Mouse (Mus musculus) limb, embryonic 13.5 days (tissue): ENCODE results near the gene Cldn3. TPM values are rescaled to one million over a fixed set of nuclear protein-coding genes. Genes with fewer than 3 reads are reported as not detected.

ENCODE experiments used
- ATAC-seq: fragments of 200-750 bp; cut with Nextera tagmentation; 2 replicates; pipeline ENCODE4 v1.8.0; 2017; ENCODE audit warnings: low read depth, moderate number of reproducible peaks, moderate TSS enrichment; ENCODE audit not compliant: low FRiP score
- H3K27ac ChIP-seq: fragments of 300-500 bp; sonication (generic); 2 replicates; pipeline ENCODE4 v1.5.1; 2015; ENCODE audit warnings: inconsistent platforms, mild to moderate bottlenecking, moderate library complexity
- H3K27me3 ChIP-seq: fragments of 300-500 bp; sonication (generic); 2 replicates; pipeline ENCODE4 v1.6.1; 2015; ENCODE audit warnings: mild to moderate bottlenecking, inconsistent platforms
- H3K36me3 ChIP-seq: fragments of 300-500 bp; sonication (generic); 2 replicates; pipeline ENCODE4 v1.6.1; 2015; ENCODE audit warnings: inconsistent platforms, mild to moderate bottlenecking, moderate library complexity
- H3K4me1 ChIP-seq: fragments of 300-500 bp; sonication (generic); 2 replicates; pipeline ENCODE4 v1.6.1; 2015; ENCODE audit warnings: inconsistent platforms
- H3K4me2 ChIP-seq: fragments of 300-500 bp; sonication (generic); replicated peaks from 2 replicates; pipeline ENCODE4 v1.6.1; 2015; ENCODE audit warnings: inconsistent platforms, mild to moderate bottlenecking, moderate library complexity
- H3K4me3 ChIP-seq: fragments of 300-500 bp; sonication (generic); 2 replicates; pipeline ENCODE4 v1.5.1; 2015; ENCODE audit warnings: moderate library complexity, mild to moderate bottlenecking, inconsistent platforms
- H3K9ac ChIP-seq: fragments of 300-500 bp; sonication (generic); 2 replicates; pipeline ENCODE4 v1.6.1; 2015; ENCODE audit warnings: mild to moderate bottlenecking, inconsistent platforms
- H3K9me3 ChIP-seq: fragments of 300-500 bp; sonication (generic); 2 replicates; pipeline ENCODE4 v1.6.1; 2016; ENCODE audit warnings: inconsistent platforms
- WGBS: fragments of 180-500 bp; shearing (Covaris S2); methylation state at CpG from one replicate; pipeline ENCODE4 v1.1.7; 2015; 5-methylcytosine and 5-hydroxymethylcytosine counted together
- polyA plus RNA-seq: library from polyadenylated mRNA; unstranded; fragments of >200 nt; fragmentation: Nextera tagmentation; extraction: Ambion mirVana; gene quantifications from 2 replicates; pipeline ENCODE4 v1.2.1, GENCODE M21; 2015

Cldn3 gene
- polyA plus RNA-seq, 1 experiment from 2014 or later = 8.1 TPM

GRCm38 (mm10) chr5:134989166-134989565, 3.2 kb downstream of the Cldn3 start:
- Histone ChIP-seq H3K9me3 (no peaks in the 10 kb centered on the region), H3K27me3 (peaks cover 65% of the 10 kb centered on the region), H3K27ac (no peak overlapping the region), H3K4me2 (no peak overlapping the region), H3K4me1 (peaks cover 20% of the 10 kb centered on the region), H3K4me3 (no peak overlapping the region), H3K9ac (no peak overlapping the region), H3K36me3 (no peaks in the 10 kb centered on the region)
- 49% methylated on average over 11 of the region's 11 CpGs for WGBS
- no peak for ATAC-seq

GRCm38 (mm10) chr5:134989741-134990140, 3.7 kb downstream of the Cldn3 start:
- Histone ChIP-seq H3K27ac (no peak overlapping the region), H3K9me3 (no peaks in the 10 kb centered on the region), H3K4me2 (no peak overlapping the region), H3K9ac (no peak overlapping the region), H3K36me3 (no peaks in the 10 kb centered on the region), H3K4me1 (peaks cover 20% of the 10 kb centered on the region), H3K4me3 (no peak overlapping the region), H3K27me3 (peaks cover 59% of the 10 kb centered on the region)
- WGBS = 49% methylated on average over 6 of the region's 6 CpGs
- no peak for ATAC-seq

GRCm38 (mm10) chr5:134992566-134992965, 6.6 kb downstream of the Cldn3 start:
- 86% methylated on average over 5 of the region's 5 CpGs for WGBS
- ATAC-seq = no peak
- peaks cover 1% of the 10 kb centered on the region for H3K4me1 ChIP-seq
- H3K9ac ChIP-seq = no peak overlapping the region
- H3K27me3 ChIP-seq = peaks cover 31% of the 10 kb centered on the region
- H3K4me3 ChIP-seq = no peak overlapping the region
- H3K27ac ChIP-seq = no peak overlapping the region
- H3K36me3 ChIP-seq = no peaks in the 10 kb centered on the region
- H3K4me2 ChIP-seq = no peak overlapping the region
- no peaks in the 10 kb centered on the region for H3K9me3 ChIP-seq

GRCm38 (mm10) chr5:134998359-134998758, 12.3 kb downstream of the Cldn3 start:
- Histone ChIP-seq H3K4me3 (no peak overlapping the region), H3K4me2 (no peak overlapping the region), H3K36me3 (no peaks in the 10 kb centered on the region), H3K9me3 (no peaks in the 10 kb centered on the region), H3K27me3 (no peaks in the 10 kb centered on the region), H3K9ac (no peak overlapping the region), H3K27ac (peak overlapping the region; percentile 76; the same call in 1 of the 2 replicates), H3K4me1 (peaks cover 22% of the 10 kb centered on the region)
- 51% methylated on average over 6 of the region's 6 CpGs for WGBS
- no peak for ATAC-seq

- ATAC-seq = no peak
- Histone ChIP-seq H3K36me3 (no peaks in the 10 kb centered on the region), H3K27ac (no peak overlapping the region), H3K4me2 (no peak overlapping the region), H3K9me3 (no peaks in the 10 kb centered on the region), H3K4me3 (no peak overlapping the region), H3K4me1 (peaks cover 22% of the 10 kb centered on the region), H3K27me3 (no peaks in the 10 kb centered on the region), H3K9ac (no peak overlapping the region)
- 94% methylated on average over 4 of the region's 4 CpGs for WGBS
These were observed 13.8 kb downstream of the Cldn3 start for GRCm38 (mm10) chr5:134999797-135000196.

- H3K27ac ChIP-seq = no peak overlapping the region
- no peaks in the 10 kb centered on the region for H3K36me3 ChIP-seq
- peaks cover 22% of the 10 kb centered on the region for H3K4me1 ChIP-seq
- H3K4me3 ChIP-seq = no peak overlapping the region
- WGBS = 63% methylated on average over 16 of the region's 16 CpGs
- H3K9me3 ChIP-seq = no peaks in the 10 kb centered on the region
- no peaks in the 10 kb centered on the region; the same call in 1 of the 2 replicates for H3K27me3 ChIP-seq
- no peak overlapping the region for H3K9ac ChIP-seq
- ATAC-seq = no peak
- peak overlapping the region; percentile 47; the same call in 1 of the 2 replicates for H3K4me2 ChIP-seq
These were observed 14.7 kb downstream of the Cldn3 start for GRCm38 (mm10) chr5:135000751-135001150.

GRCm38 (mm10) chr5:135001309-135001708, 15.3 kb downstream of the Cldn3 start:
- WGBS = under 1% methylated on average over 14 of the region's 14 CpGs
- peak; percentile 42; the same call in 1 of the 2 replicates for ATAC-seq
- Histone ChIP-seq H3K9ac (no peak overlapping the region), H3K36me3 (no peaks in the 10 kb centered on the region), H3K4me3 (no peak overlapping the region; the same call in 1 of the 2 replicates), H3K27ac (no peak overlapping the region), H3K4me1 (peaks cover 22% of the 10 kb centered on the region), H3K9me3 (no peaks in the 10 kb centered on the region), H3K27me3 (no peaks in the 10 kb centered on the region; the same call in 1 of the 2 replicates), H3K4me2 (peak overlapping the region; percentile 47)

- Histone ChIP-seq H3K36me3 (no peaks in the 10 kb centered on the region), H3K9ac (no peak overlapping the region), H3K9me3 (no peaks in the 10 kb centered on the region), H3K27ac (no peak overlapping the region; the same call in 1 of the 2 replicates), H3K4me2 (no peak overlapping the region), H3K4me1 (peaks cover 22% of the 10 kb centered on the region), H3K4me3 (no peak overlapping the region), H3K27me3 (no peaks in the 10 kb centered on the region; the same call in 1 of the 2 replicates)
- WGBS = 58% methylated on average over 5 of the region's 5 CpGs
- ATAC-seq = no peak
These were observed 16.1 kb downstream of the Cldn3 start for GRCm38 (mm10) chr5:135002151-135002550.

- peaks cover 3% of the 10 kb centered on the region; the same call in 1 of the 2 replicates for H3K36me3 ChIP-seq
- no peak for ATAC-seq
- H3K27me3 ChIP-seq = no peaks in the 10 kb centered on the region; the same call in 1 of the 2 replicates
- H3K4me3 ChIP-seq = peak overlapping the region; percentile 65
- H3K4me2 ChIP-seq = peak overlapping the region; percentile 78
- H3K27ac ChIP-seq = peak overlapping the region; percentile 96
- peaks cover 36% of the 10 kb centered on the region for H3K4me1 ChIP-seq
- peak overlapping the region; percentile 74 for H3K9ac ChIP-seq
- 34% methylated on average over 16 of the region's 16 CpGs for WGBS
- H3K9me3 ChIP-seq = no peaks in the 10 kb centered on the region
These were observed 22.0 kb downstream of the Cldn3 start for GRCm38 (mm10) chr5:135007802-135008571.

GRCm38 (mm10) chr5:135008671-135009589, 22.9 kb downstream of the Cldn3 start, which contains the start of gene Abhd11:
TSS of gene Abhd11 (plus strand) at chr5:135009152.
- peak within 1 kb of the TSS; percentile 74 for H3K9ac ChIP-seq
- no peaks in the 10 kb centered on the region for H3K9me3 ChIP-seq
- H3K4me3 ChIP-seq = peak within 1 kb of the TSS; percentile 65
- ATAC-seq = peak; percentile 91
- H3K4me1 ChIP-seq = peaks cover 38% of the 10 kb centered on the region
- no peaks in the 10 kb centered on the region; the same call in 1 of the 2 replicates for H3K27me3 ChIP-seq
- H3K36me3 ChIP-seq = peaks cover 3% of the 10 kb centered on the region; the same call in 1 of the 2 replicates
- H3K4me2 ChIP-seq = peak within 1 kb of the TSS; percentile 78
- under 1% methylated on average over 52 of the region's 52 CpGs for WGBS
- peak within 1 kb of the TSS; percentile 96 for H3K27ac ChIP-seq

GRCm38 (mm10) chr5:135009590-135010319, 23.7 kb downstream of the Cldn3 start:
- Histone ChIP-seq H3K36me3 (peaks cover 3% of the 10 kb centered on the region; the same call in 1 of the 2 replicates), H3K27ac (peak overlapping the region; percentile 96), H3K27me3 (no peaks in the 10 kb centered on the region; the same call in 1 of the 2 replicates), H3K9ac (peak overlapping the region; percentile 64), H3K4me2 (peak overlapping the region; percentile 78), H3K4me1 (peaks cover 38% of the 10 kb centered on the region), H3K9me3 (no peaks in the 10 kb centered on the region), H3K4me3 (peak overlapping the region; percentile 65)
- under 1% methylated on average over 36 of the region's 37 CpGs for WGBS
- peak; percentile 76 for ATAC-seq
